Mouse (Mus musculus) ES-Bruce4 (cell line): ENCODE measurements around the gene Arhgef17.

Source experiments
- CTCF ChIP-seq: IDR thresholded peaks from one replicate; pipeline ENCODE4 v1.8.1; 2011; ENCODE audit warnings: low read depth, low read length
- EP300 ChIP-seq: IDR thresholded peaks from 2 replicates; pipeline ENCODE4 v1.6.1; 2011; ENCODE audit warnings: low read depth, low read length; ENCODE audit not compliant: insufficient read depth
- POLR2A ChIP-seq: IDR thresholded peaks from one replicate; pipeline ENCODE4 v1.8.1; 2011; ENCODE audit warnings: low read length; ENCODE audit not compliant: insufficient read depth

DNA sequence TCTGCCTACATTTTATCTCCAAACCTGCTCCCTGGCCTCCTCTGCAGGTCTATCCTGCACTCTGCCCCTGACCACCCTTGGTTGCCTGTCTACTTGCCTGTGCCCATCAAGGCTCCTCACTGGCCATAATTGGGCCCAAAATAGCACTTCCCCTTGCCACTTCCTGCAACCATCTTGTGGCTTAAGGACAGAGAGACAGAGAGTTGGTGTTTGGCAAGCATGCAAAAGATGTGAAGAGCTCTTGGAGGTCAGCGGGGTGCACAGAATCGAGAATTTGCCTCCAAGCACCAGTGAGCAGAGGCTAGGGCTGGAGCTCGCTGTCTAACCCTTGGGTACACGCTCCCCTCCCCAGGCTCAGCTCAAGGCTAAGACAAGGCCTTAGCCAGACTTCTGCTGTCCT lies 63.4 kb downstream of the Arhgef17 start:
- TF ChIP-seq CTCF (no peak), EP300 (no peak), POLR2A (no peak)
